Mouse (Mus musculus) kidney, embryonic 14.5 days (tissue): ENCODE measurements around the gene Caml. TPM values are rescaled to one million over a fixed set of nuclear protein-coding genes. Genes with fewer than 3 reads are reported as not detected.
"Not testable (repeated sequence)": the region's sequence is repeated elsewhere in the genome, so short reads cannot be mapped to it uniquely, and the experiment has no call there.

ENCODE experiments used
- ATAC-seq: fragments of 200-750 bp; cut with Nextera tagmentation; 2 replicates; pipeline ENCODE4 v1.8.0; 2017; ENCODE audit warnings: moderate number of reproducible peaks, mild to moderate bottlenecking, moderate TSS enrichment, moderate library complexity; ENCODE audit not compliant: low FRiP score, low TSS enrichment
- H3K27ac ChIP-seq: fragments of 300-500 bp; sonication (generic); 2 replicates; pipeline ENCODE4 v1.5.1; 2014; ENCODE audit warnings: low read depth, mild to moderate bottlenecking, low read length, moderate library complexity, mixed read lengths
- H3K27me3 ChIP-seq: fragments of 300-500 bp; sonication (generic); 2 replicates; pipeline ENCODE4 v1.6.1; 2014; ENCODE audit warnings: mild to moderate bottlenecking, low read length; ENCODE audit not compliant: control insufficient read depth, insufficient read depth
- H3K36me3 ChIP-seq: fragments of 300-500 bp; sonication (generic); 2 replicates; pipeline ENCODE4 v1.6.1; 2014; ENCODE audit warnings: low read length, mixed read lengths; ENCODE audit not compliant: control insufficient read depth, insufficient read depth
- H3K4me1 ChIP-seq: fragments of 300-500 bp; sonication (generic); 2 replicates; pipeline ENCODE4 v1.6.1; 2014; ENCODE audit warnings: low read length, mixed read lengths; ENCODE audit not compliant: control insufficient read depth, insufficient read depth
- H3K4me2 ChIP-seq: fragments of 300-500 bp; sonication (generic); replicated peaks from 2 replicates; pipeline ENCODE4 v1.6.1; 2014; ENCODE audit warnings: low read depth, mild to moderate bottlenecking, low read length
- H3K4me3 ChIP-seq: fragments of 300-500 bp; sonication (generic); 2 replicates; pipeline ENCODE4 v1.5.1; 2014; ENCODE audit warnings: mild to moderate bottlenecking, low read length
- H3K9ac ChIP-seq: fragments of 300-500 bp; sonication (generic); 2 replicates; pipeline ENCODE4 v1.6.1; 2014; ENCODE audit warnings: low read depth, mild to moderate bottlenecking, low read length, moderate library complexity
- H3K9me3 ChIP-seq: fragments of 300-500 bp; sonication (generic); 2 replicates; pipeline ENCODE4 v1.6.1; 2016; ENCODE audit warnings: low read length; ENCODE audit not compliant: control insufficient read depth
- WGBS: fragments of 180-500 bp; shearing (Covaris S2); extraction: QIAGEN DNeasy Blood & Tissue Kit; methylation state at CpG from one replicate; pipeline ENCODE4 v1.1.7; 2014; 5-methylcytosine and 5-hydroxymethylcytosine counted together
- polyA plus RNA-seq: library from polyadenylated mRNA; unstranded; fragments of >200 nt; fragmentation: Nextera tagmentation; extraction: Ambion mirVana; gene quantifications from 2 replicates; pipeline ENCODE4 v1.2.1, GENCODE M21; 2014

The Caml gene
- polyA plus RNA-seq, 1 experiment from 2014 or later, result 58.3 TPM

DNA sequence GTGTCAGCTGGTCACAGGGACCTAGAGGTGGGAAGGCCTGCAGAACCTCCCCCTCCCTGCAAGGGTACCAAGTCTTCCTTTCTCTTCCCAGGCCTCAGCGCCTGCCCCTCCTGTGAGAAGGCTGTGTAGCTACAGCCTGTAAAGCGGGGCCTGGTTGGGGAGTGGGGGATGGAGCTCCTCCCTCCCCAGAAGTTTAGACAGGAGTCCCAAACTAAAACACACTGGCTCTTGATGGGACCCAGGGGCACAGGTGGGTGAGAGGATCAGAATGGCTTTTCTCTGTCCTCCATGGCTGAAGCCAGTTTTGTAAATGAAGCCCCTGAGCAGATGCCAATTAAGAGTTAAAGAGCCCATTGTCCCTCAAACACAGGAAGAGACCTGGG, 15.2 kb upstream of the Caml start:
- no peak overlapping the region for H3K4me3 ChIP-seq

GRCm38 (mm10) chr13:55611996-55612395, 10.8 kb upstream of the Caml start:
- H3K36me3 ChIP-seq, result peaks cover 21% of the 10 kb centered on the region; the same call in 1 of the 2 replicates
- 92% methylated on average over 7 of the region's 7 CpGs for WGBS
- no peak for ATAC-seq
- H3K4me2 ChIP-seq, result no peak overlapping the region
- H3K27me3 ChIP-seq, result no peaks in the 10 kb centered on the region
- H3K4me1 ChIP-seq, result no peaks in the 10 kb centered on the region
- no peak overlapping the region for H3K4me3 ChIP-seq
- no peaks in the 10 kb centered on the region for H3K9me3 ChIP-seq
- H3K27ac ChIP-seq, result no peak overlapping the region
- H3K9ac ChIP-seq, result no peak overlapping the region

More for the DNA sequence above, 15.2 kb upstream of the Caml start:
- Histone ChIP-seq H3K27ac (no peak overlapping the region), H3K36me3 (peaks cover 32% of the 10 kb centered on the region; the same call in 1 of the 2 replicates), H3K9ac (no peak overlapping the region), H3K4me2 (no peak overlapping the region), H3K9me3 (no peaks in the 10 kb centered on the region), H3K4me1 (no peaks in the 10 kb centered on the region), H3K27me3 (no peaks in the 10 kb centered on the region)
- WGBS, result 96% methylated on average over 2 of the region's 2 CpGs
- no peak for ATAC-seq

- H3K27ac ChIP-seq, result no peak overlapping the region
- peak; percentile 55; the same call in 1 of the 2 replicates for ATAC-seq
- WGBS, result 41% methylated on average over 5 of the region's 5 CpGs
Observed at GRCm38 (mm10) chr13:55613471-55613870, 9.3 kb upstream of the Caml start.

DNA sequence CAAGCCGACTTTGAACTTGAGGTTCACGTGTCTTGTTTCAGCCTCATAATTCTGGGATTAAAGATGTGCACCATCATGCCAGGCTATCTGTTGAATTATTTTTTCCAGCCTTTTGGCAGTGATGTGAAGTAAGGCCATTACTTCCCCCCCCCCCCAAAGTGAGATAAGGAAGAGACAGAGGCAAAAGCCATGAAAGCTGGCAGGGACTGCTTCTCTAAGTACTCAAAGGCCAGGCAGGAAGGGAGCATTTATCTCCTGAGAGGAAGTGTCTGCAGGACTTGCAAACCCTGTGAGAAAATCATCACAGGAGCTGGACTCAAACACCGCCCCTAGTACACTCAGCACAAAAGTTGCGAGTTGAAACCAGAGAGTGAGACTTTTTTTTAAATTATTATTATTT, 3.5 kb upstream of the Caml start:
- 94% methylated on average over 4 of the region's 4 CpGs for WGBS
- no peak for ATAC-seq
- H3K9ac ChIP-seq, result no peak overlapping the region

More at GRCm38 (mm10) chr13:55613471-55613870, 9.3 kb upstream of the Caml start:
- Histone ChIP-seq H3K27me3 (no peaks in the 10 kb centered on the region), H3K4me3 (no peak overlapping the region), H3K4me2 (no peak overlapping the region), H3K4me1 (no peaks in the 10 kb centered on the region), H3K36me3 (peaks cover 13% of the 10 kb centered on the region; the same call in 1 of the 2 replicates), H3K9me3 (no peaks in the 10 kb centered on the region), H3K9ac (no peak overlapping the region)

GRCm38 (mm10) chr13:55620275-55620674, 2.5 kb upstream of the Caml start:
- peaks cover 6% of the 10 kb centered on the region; the same call in 1 of the 2 replicates for H3K4me1 ChIP-seq
- no peak for ATAC-seq

More for the DNA sequence above, 3.5 kb upstream of the Caml start:
- Histone ChIP-seq H3K4me2 (no peak overlapping the region), H3K36me3 (no peaks in the 10 kb centered on the region), H3K27me3 (no peaks in the 10 kb centered on the region), H3K4me1 (peaks cover 3% of the 10 kb centered on the region; the same call in 1 of the 2 replicates), H3K27ac (no peak overlapping the region), H3K4me3 (no peak overlapping the region), H3K9me3 (no peaks in the 10 kb centered on the region)

GRCm38 (mm10) chr13:55622156-55622648, 603 bp upstream of the Caml start:
- H3K27ac ChIP-seq, result peak overlapping the region; percentile 86
- not testable (repeated sequence) for H3K27me3 ChIP-seq, H3K9me3 ChIP-seq, H3K4me1 ChIP-seq
- H3K4me2 ChIP-seq, result peak overlapping the region; percentile 67
- peak overlapping the region; percentile 86 for H3K4me3 ChIP-seq
- peak; percentile 37 for ATAC-seq
- WGBS, result 22% methylated on average over 20 of the region's 20 CpGs
- peaks cover 22% of the 10 kb centered on the region; the same call in 1 of the 2 replicates for H3K36me3 ChIP-seq
- H3K9ac ChIP-seq, result peak overlapping the region; percentile 79

More at GRCm38 (mm10) chr13:55620275-55620674, 2.5 kb upstream of the Caml start:
- H3K9ac ChIP-seq, result no peak overlapping the region
- no peak overlapping the region for H3K27ac ChIP-seq
- H3K4me2 ChIP-seq, result no peak overlapping the region
- no peak overlapping the region for H3K4me3 ChIP-seq
- H3K27me3 ChIP-seq, result no peaks in the 10 kb centered on the region
- WGBS, result 95% methylated on average over 2 of the region's 2 CpGs
- no peaks in the 10 kb centered on the region for H3K9me3 ChIP-seq
- H3K36me3 ChIP-seq, result peaks cover 5% of the 10 kb centered on the region; the same call in 1 of the 2 replicates

- peaks cover 4% of the 10 kb centered on the region; the same call in 1 of the 2 replicates for H3K4me1 ChIP-seq
- H3K27ac ChIP-seq, result peak within 1 kb of the TSS; percentile 51; the same call in 1 of the 2 replicates
- H3K36me3 ChIP-seq, result peaks cover 49% of the 10 kb centered on the region
- 7% methylated on average over 30 of the region's 30 CpGs for WGBS
- H3K4me2 ChIP-seq, result peak within 1 kb of the TSS; percentile 83
- peak; percentile 88 for ATAC-seq
- peak within 1 kb of the TSS; percentile 99 for H3K4me3 ChIP-seq
- H3K9ac ChIP-seq, result peak within 1 kb of the TSS; percentile 93
- no peaks in the 10 kb centered on the region for H3K9me3 ChIP-seq
- no peaks in the 10 kb centered on the region for H3K27me3 ChIP-seq
Observed at GRCm38 (mm10) chr13:55634639-55635127, 11.9 kb downstream of the Caml start, which contains the start of gene Ddx46. Gene Ddx46 (plus strand): TSS chr13:55635027.

GRCm38 (mm10) chr13:55635146-55635571, 12.4 kb downstream of the Caml start:
- Histone ChIP-seq H3K4me2 (peak overlapping the region; percentile 83), H3K4me1 (peaks cover 4% of the 10 kb centered on the region; the same call in 1 of the 2 replicates), H3K27ac (peak overlapping the region; percentile 51; the same call in 1 of the 2 replicates), H3K36me3 (peaks cover 49% of the 10 kb centered on the region), H3K9me3 (no peaks in the 10 kb centered on the region), H3K27me3 (no peaks in the 10 kb centered on the region), H3K9ac (peak overlapping the region; percentile 93), H3K4me3 (peak overlapping the region; percentile 99)
- WGBS, result under 1% methylated on average over 37 of the region's 40 CpGs
- peak; percentile 65 for ATAC-seq
